Mouse (Mus musculus) liver, adult 2 months (tissue): ENCODE data around the gene Kctd20.
A peak's percentile ranks its signal among the peaks of the same experiment; 100 is the strongest.

Source experiments
- CTCF ChIP-seq: fragments of 200-500 bp; IDR thresholded peaks from 2 replicates; pipeline ENCODE4 v1.5.1; 2011; ENCODE audit warnings: low read depth, low read length, control low read depth
- POLR2A ChIP-seq: fragments of 200-500 bp; IDR thresholded peaks from 2 replicates; pipeline ENCODE4 v1.6.1; 2011; ENCODE audit warnings: low read length, control low read depth; ENCODE audit not compliant: insufficient read depth; ENCODE audit errors: extremely low read depth

- peak; percentile 91 for TF ChIP-seq CTCF
- TF ChIP-seq POLR2A, result no peak
Observed at GRCm38 (mm10) chr17:28904546-28905376, 47.0 kb upstream of the Kctd20 start.
